Mouse (Mus musculus): ENCODE data around the gene Arl6ip6. TPM values are rescaled to one million over a fixed set of nuclear protein-coding genes. Genes with fewer than 3 reads are reported as not detected.

Gene Arl6ip6
- polyA plus RNA-seq, 1 experiment from 2014 or later, result 41.7 TPM

- no peaks in the 10 kb centered on the region for H3K4me1 ChIP-seq (replicated peaks; ENCODE audit: insufficient read depth, low read length)
- no peak overlapping the region for H3K4me2 ChIP-seq (ENCODE audit: low read length)
- ATAC-seq (replicated peaks; ENCODE audit: low FRiP score, low read depth) (no peak), DNase-seq (ENCODE audit: low spot score) (peak; percentile 79)
- no peaks in the 10 kb centered on the region for H3K27me3 ChIP-seq (ENCODE audit: insufficient read depth, low read length)
- TF ChIP-seq CTCF (IDR thresholded peaks at IDR 0.05; ENCODE audit: low read depth), result peak; percentile 75
- WGBS, result 66% methylated on average over 5 of the region's 5 CpGs
- H3K36me3 ChIP-seq (ENCODE audit: insufficient read depth, low read length), result 0 out of 2 replicates have a peak, but pooled peaks cover 9% of the 10 kb centered on the region
- no peak overlapping the region for H3K9ac ChIP-seq (ENCODE audit: low read depth, low read length)
- no peak overlapping the region for H3K4me3 ChIP-seq (replicated peaks; ENCODE audit: low read depth, low read length)
- no peaks in the 10 kb centered on the region for H3K9me3 ChIP-seq (replicated peaks; ENCODE audit: low read length)
- no peak overlapping the region for H3K27ac ChIP-seq
Measured at GRCm38 (mm10) chr2:53204373-53205274, 13.1 kb downstream of the Arl6ip6 start.

- Histone ChIP-seq H3K4me2 (ENCODE audit: low read length) (no peak overlapping the region), H3K27ac (no peak overlapping the region), H3K4me3 (replicated peaks; ENCODE audit: low read depth, low read length) (no peak overlapping the region), H3K36me3 (ENCODE audit: insufficient read depth, low read length) (peaks cover 18% of the 10 kb centered on the region; the same call in 1 of the 2 replicates), H3K27me3 (ENCODE audit: insufficient read depth, low read length) (no peaks in the 10 kb centered on the region), H3K9ac (ENCODE audit: low read depth, low read length) (no peak overlapping the region), H3K9me3 (replicated peaks; ENCODE audit: low read length) (no peaks in the 10 kb centered on the region), H3K4me1 (replicated peaks; ENCODE audit: insufficient read depth, low read length) (no peaks in the 10 kb centered on the region)
- TF ChIP-seq CTCF (IDR thresholded peaks at IDR 0.05; ENCODE audit: low read depth), result peak; percentile 52
- DNase-seq (ENCODE audit: low spot score), result peak; percentile 13
- no peak for ATAC-seq (replicated peaks; ENCODE audit: low FRiP score, low read depth)
Measured at GRCm38 (mm10) chr2:53206749-53207148, 15.2 kb downstream of the Arl6ip6 start.

- H3K36me3 ChIP-seq (ENCODE audit: insufficient read depth, low read length), result peaks cover 19% of the 10 kb centered on the region; the same call in 1 of the 2 replicates
- WGBS, result 97% methylated on average over 1 of the region's 1 CpGs
- no peaks in the 10 kb centered on the region for H3K4me1 ChIP-seq (replicated peaks; ENCODE audit: insufficient read depth, low read length)
- no peaks in the 10 kb centered on the region for H3K27me3 ChIP-seq (ENCODE audit: insufficient read depth, low read length)
- no peak overlapping the region for H3K9ac ChIP-seq (ENCODE audit: low read depth, low read length)
- ATAC-seq (replicated peaks; ENCODE audit: low FRiP score, low read depth), result no peak
- no peak overlapping the region for H3K27ac ChIP-seq
- H3K4me2 ChIP-seq (ENCODE audit: low read length), result no peak overlapping the region
- no peak overlapping the region for H3K4me3 ChIP-seq (replicated peaks; ENCODE audit: low read depth, low read length)
- no peak for TF ChIP-seq CTCF (IDR thresholded peaks at IDR 0.05; ENCODE audit: low read depth)
- H3K9me3 ChIP-seq (replicated peaks; ENCODE audit: low read length), result no peaks in the 10 kb centered on the region
- no peak for DNase-seq (ENCODE audit: low spot score)
Measured at GRCm38 (mm10) chr2:53213493-53213892, 22.0 kb downstream of the Arl6ip6 start.

- WGBS, result 84% methylated on average over 5 of the region's 5 CpGs
- no peak overlapping the region for H3K4me3 ChIP-seq (replicated peaks; ENCODE audit: low read depth, low read length)
- no peak overlapping the region for H3K4me2 ChIP-seq (ENCODE audit: low read length)
- no peaks in the 10 kb centered on the region for H3K27me3 ChIP-seq (ENCODE audit: insufficient read depth, low read length)
- DNase-seq (ENCODE audit: low spot score) (no peak), ATAC-seq (replicated peaks; ENCODE audit: low FRiP score, low read depth) (no peak)
- H3K9me3 ChIP-seq (replicated peaks; ENCODE audit: low read length), result 0 out of 2 replicates have a peak, but pooled peaks cover 4% of the 10 kb centered on the region
- H3K9ac ChIP-seq (ENCODE audit: low read depth, low read length), result no peak overlapping the region
- no peaks in the 10 kb centered on the region for H3K4me1 ChIP-seq (replicated peaks; ENCODE audit: insufficient read depth, low read length)
- 0 out of 2 replicates have a peak, but pooled peaks cover 4% of the 10 kb centered on the region for H3K36me3 ChIP-seq (ENCODE audit: insufficient read depth, low read length)
- no peak overlapping the region for H3K27ac ChIP-seq
- no peak for TF ChIP-seq CTCF (IDR thresholded peaks at IDR 0.05; ENCODE audit: low read depth)
Measured at GRCm38 (mm10) chr2:53222242-53222641, 30.7 kb downstream of the Arl6ip6 start.

- TF ChIP-seq CTCF (IDR thresholded peaks at IDR 0.05; ENCODE audit: low read depth), result no peak
- WGBS, result 61% methylated on average over 2 of the region's 2 CpGs
- no peak overlapping the region for H3K9ac ChIP-seq (ENCODE audit: low read depth, low read length)
- ATAC-seq (replicated peaks; ENCODE audit: low FRiP score, low read depth) (no peak), DNase-seq (ENCODE audit: low spot score) (no peak)
- H3K4me2 ChIP-seq (ENCODE audit: low read length), result no peak overlapping the region
- H3K27me3 ChIP-seq (ENCODE audit: insufficient read depth, low read length), result no peaks in the 10 kb centered on the region
- no peaks in the 10 kb centered on the region for H3K4me1 ChIP-seq (replicated peaks; ENCODE audit: insufficient read depth, low read length)
- H3K36me3 ChIP-seq (ENCODE audit: insufficient read depth, low read length), result no peaks in the 10 kb centered on the region
- H3K4me3 ChIP-seq (replicated peaks; ENCODE audit: low read depth, low read length), result no peak overlapping the region
- no peak overlapping the region for H3K27ac ChIP-seq
- no peaks in the 10 kb centered on the region for H3K9me3 ChIP-seq (replicated peaks; ENCODE audit: low read length)
Measured at GRCm38 (mm10) chr2:53256982-53257381, 65.5 kb downstream of the Arl6ip6 start.

Other genes starting within 250 kb of the Arl6ip6 start
- gene Prpf40a, start 442 bp upstream of the Arl6ip6 start, polyA plus RNA-seq (2015; fragmentation: Nextera tagmentation; extraction: Ambion mirVana), result 129 and 131 TPM in 2 replicates